Mouse (Mus musculus): ENCODE measurements around the gene Slc16a4. TPM values are rescaled to one million over a fixed set of nuclear protein-coding genes. Genes with fewer than 3 reads are reported as not detected.
A peak's percentile ranks its signal among the peaks of the same experiment; 100 is the strongest.
"Not testable (repeated sequence)": the region's sequence is repeated elsewhere in the genome, so short reads cannot be mapped to it uniquely, and the experiment has no call there.

The Slc16a4 gene
- polyA plus RNA-seq, 1 experiment from 2014 or later, result 2.6 TPM

DNA sequence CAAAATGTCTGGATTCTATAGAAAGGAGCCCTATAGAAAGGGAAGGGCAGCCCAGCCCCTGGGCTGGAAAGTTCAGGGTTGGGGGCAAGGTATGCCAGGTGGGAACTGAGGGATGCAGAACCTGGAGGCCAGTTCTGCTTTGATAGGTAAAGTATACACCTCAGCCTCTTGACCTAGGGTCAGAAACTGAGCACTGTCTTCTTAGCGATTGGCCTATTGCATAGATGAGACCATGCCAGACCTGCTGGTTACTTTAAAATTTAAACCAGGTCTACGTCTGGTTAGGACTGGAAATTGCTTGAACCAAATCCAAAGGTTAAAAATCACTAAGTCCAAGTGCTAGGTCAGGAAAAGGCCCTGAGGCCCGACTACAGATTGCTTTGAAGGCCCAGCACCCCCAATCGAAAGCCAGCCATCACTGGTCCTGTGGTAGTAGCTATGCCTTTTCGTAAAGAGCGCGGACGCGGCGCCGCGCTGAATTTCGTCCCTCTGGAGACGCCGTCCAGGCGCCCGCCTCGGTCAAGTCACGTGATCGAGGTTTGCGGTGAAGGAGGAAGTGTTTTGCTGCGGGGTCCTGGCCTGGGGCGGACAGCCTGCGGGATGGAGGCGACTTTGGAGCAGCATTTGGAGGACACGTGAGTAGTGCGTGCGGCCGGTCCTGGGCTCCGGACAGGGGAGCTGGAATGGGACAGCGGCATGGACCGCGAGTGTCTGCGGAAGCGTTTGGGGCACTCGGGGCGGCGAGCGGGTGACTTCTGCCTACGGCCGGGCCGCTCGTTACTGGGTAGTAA, 12.4 kb upstream of the Slc16a4 start, which contains the start of gene Lamtor5:
TSS of gene Lamtor5 (plus strand) at position 380 of the 791 bp plus-strand sequence.
- Histone ChIP-seq H3K27me3 (ENCODE audit: control insufficient read depth, insufficient read depth, low read length) (no peaks in the 10 kb centered on the region), H3K9ac (ENCODE audit: low read length) (peak within 1 kb of the TSS; percentile 91), H3K36me3 (ENCODE audit: control insufficient read depth, insufficient read depth, low read length) (peaks cover 9% of the 10 kb centered on the region; the same call in 1 of the 2 replicates), H3K4me3 (replicated peaks; ENCODE audit: low read length) (peak within 1 kb of the TSS; percentile 80), H3K4me2 (ENCODE audit: low read depth, low read length) (peak within 1 kb of the TSS; percentile 78), H3K27ac (ENCODE audit: low read length) (no peak within 1 kb of the TSS), H3K4me1 (ENCODE audit: control insufficient read depth, insufficient read depth, low read length) (peaks cover 10% of the 10 kb centered on the region; the same call in 1 of the 2 replicates), H3K9me3 (replicated peaks; ENCODE audit: control insufficient read depth, low read length) (no peaks in the 10 kb centered on the region)
- ATAC-seq (ENCODE audit: insufficient read depth, low FRiP score), result peak; percentile 87
- 2% methylated on average over 43 of the region's 43 CpGs for WGBS

GRCm38 (mm10) chr3:107286123-107286522, 4.9 kb upstream of the Slc16a4 start:
- H3K9ac ChIP-seq (ENCODE audit: low read length), result no peak overlapping the region
- ATAC-seq (ENCODE audit: insufficient read depth, low FRiP score), result no peak
- no peak overlapping the region for H3K27ac ChIP-seq (ENCODE audit: low read length)
- H3K4me3 ChIP-seq (replicated peaks; ENCODE audit: low read length), result no peak overlapping the region
- no peaks in the 10 kb centered on the region for H3K27me3 ChIP-seq (ENCODE audit: control insufficient read depth, insufficient read depth, low read length)
- no peaks in the 10 kb centered on the region for H3K9me3 ChIP-seq (replicated peaks; ENCODE audit: control insufficient read depth, low read length)
- H3K4me1 ChIP-seq (ENCODE audit: control insufficient read depth, insufficient read depth, low read length), result peaks cover 5% of the 10 kb centered on the region; the same call in 1 of the 2 replicates
- 76% methylated on average over 2 of the region's 2 CpGs for WGBS
- no peak overlapping the region for H3K4me2 ChIP-seq (ENCODE audit: low read depth, low read length)
- peaks cover 9% of the 10 kb centered on the region; the same call in 1 of the 2 replicates for H3K36me3 ChIP-seq (ENCODE audit: control insufficient read depth, insufficient read depth, low read length)

DNA sequence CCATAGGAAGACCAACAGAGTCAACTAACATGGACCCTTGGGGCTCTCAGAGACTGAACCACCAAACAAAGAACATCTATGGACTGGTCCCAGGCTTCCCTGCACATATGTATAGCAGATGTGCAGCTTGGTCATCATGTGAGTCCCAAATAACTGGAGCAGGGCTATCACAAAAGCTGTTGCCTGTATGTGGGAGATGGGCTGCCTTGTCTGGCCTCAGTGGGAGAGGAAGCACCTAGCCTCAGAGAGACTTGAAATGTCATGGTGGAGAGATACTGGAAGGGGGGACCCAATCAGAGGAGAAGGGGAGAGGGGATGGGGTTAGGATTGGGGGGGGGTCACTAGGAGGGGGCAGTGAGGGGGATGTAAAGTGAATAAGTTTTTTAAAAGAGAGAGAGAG, 3.7 kb upstream of the Slc16a4 start:
- Histone ChIP-seq H3K4me1 (ENCODE audit: control insufficient read depth, insufficient read depth, low read length) (peaks cover 9% of the 10 kb centered on the region; the same call in 1 of the 2 replicates), H3K9ac (ENCODE audit: low read length) (no peak overlapping the region), H3K27me3 (ENCODE audit: control insufficient read depth, insufficient read depth, low read length) (no peaks in the 10 kb centered on the region), H3K9me3 (replicated peaks; ENCODE audit: control insufficient read depth, low read length) (no peaks in the 10 kb centered on the region), H3K4me3 (replicated peaks; ENCODE audit: low read length) (no peak overlapping the region), H3K27ac (ENCODE audit: low read length) (no peak overlapping the region), H3K36me3 (ENCODE audit: control insufficient read depth, insufficient read depth, low read length) (peaks cover 7% of the 10 kb centered on the region; the same call in 1 of the 2 replicates), H3K4me2 (ENCODE audit: low read depth, low read length) (no peak overlapping the region)
- ATAC-seq (ENCODE audit: insufficient read depth, low FRiP score), result no peak

GRCm38 (mm10) chr3:107295672-107296360, 4.8 kb downstream of the Slc16a4 start:
- WGBS, result 71% methylated on average over 5 of the region's 5 CpGs
- H3K9me3 ChIP-seq (replicated peaks; ENCODE audit: control insufficient read depth, low read length), result no peaks in the 10 kb centered on the region
- H3K9ac ChIP-seq (ENCODE audit: low read length), result no peak overlapping the region
- no peak overlapping the region for H3K27ac ChIP-seq (ENCODE audit: low read length)
- no peak overlapping the region for H3K4me2 ChIP-seq (ENCODE audit: low read depth, low read length)
- no peaks in the 10 kb centered on the region for H3K27me3 ChIP-seq (ENCODE audit: control insufficient read depth, insufficient read depth, low read length)
- ATAC-seq (ENCODE audit: insufficient read depth, low FRiP score), result no peak
- H3K36me3 ChIP-seq (ENCODE audit: control insufficient read depth, insufficient read depth, low read length), result no peaks in the 10 kb centered on the region
- peaks cover 6% of the 10 kb centered on the region; the same call in 1 of the 2 replicates for H3K4me1 ChIP-seq (ENCODE audit: control insufficient read depth, insufficient read depth, low read length)
- H3K4me3 ChIP-seq (replicated peaks; ENCODE audit: low read length), result no peak overlapping the region

DNA sequence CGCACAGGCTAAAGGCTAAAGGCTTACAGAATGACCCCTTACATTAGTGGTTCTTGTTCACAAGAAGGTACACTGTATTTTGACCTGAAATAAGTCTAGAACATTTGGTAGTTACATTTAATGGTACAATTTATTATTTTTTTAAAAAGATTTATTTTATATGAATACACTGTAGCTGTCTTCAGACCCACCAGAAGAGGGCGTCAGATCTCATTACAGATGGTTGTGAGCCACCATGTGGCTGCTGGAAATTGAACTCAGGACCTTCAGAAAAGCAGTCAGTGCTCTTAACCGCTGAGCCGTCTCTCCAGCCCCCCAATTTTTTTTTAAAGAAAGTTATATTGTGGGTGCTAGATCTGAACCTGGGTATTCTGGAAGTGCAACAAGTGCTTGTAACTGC, 5.9 kb downstream of the Slc16a4 start:
- H3K36me3 ChIP-seq (ENCODE audit: control insufficient read depth, insufficient read depth, low read length); H3K27ac ChIP-seq (ENCODE audit: low read length); H3K4me1 ChIP-seq (ENCODE audit: control insufficient read depth, insufficient read depth, low read length); H3K27me3 ChIP-seq (ENCODE audit: control insufficient read depth, insufficient read depth, low read length); H3K4me3 ChIP-seq (replicated peaks; ENCODE audit: low read length); ATAC-seq (ENCODE audit: insufficient read depth, low FRiP score); H3K9ac ChIP-seq (ENCODE audit: low read length); H3K9me3 ChIP-seq (replicated peaks; ENCODE audit: control insufficient read depth, low read length); H3K4me2 ChIP-seq (ENCODE audit: low read depth, low read length): not testable (repeated sequence)
- 62% methylated on average over 4 of the region's 4 CpGs for WGBS

DNA sequence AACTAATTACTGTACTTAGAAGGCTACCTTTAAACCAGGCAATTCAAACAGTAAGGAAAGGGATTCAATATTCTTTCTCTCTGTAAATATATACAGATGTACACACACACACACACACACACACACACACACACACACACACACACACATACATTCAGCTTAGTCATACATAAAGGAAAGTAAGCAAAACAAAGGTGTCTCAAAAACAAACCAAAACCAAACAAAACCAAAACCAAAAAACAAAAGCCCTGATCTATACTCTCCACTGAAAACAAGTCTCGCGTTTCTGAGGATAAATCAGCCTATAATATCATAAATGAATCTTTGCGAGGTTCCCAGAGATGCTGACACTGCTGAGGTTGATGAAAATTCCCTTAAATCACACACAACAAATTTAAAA, 26.3 kb downstream of the Slc16a4 start:
- Histone ChIP-seq H3K36me3 (ENCODE audit: control insufficient read depth, insufficient read depth, low read length) (no peaks in the 10 kb centered on the region; the same call in 1 of the 2 replicates), H3K9me3 (replicated peaks; ENCODE audit: control insufficient read depth, low read length) (no peaks in the 10 kb centered on the region), H3K9ac (ENCODE audit: low read length) (no peak overlapping the region), H3K4me3 (replicated peaks; ENCODE audit: low read length) (no peak overlapping the region), H3K27ac (ENCODE audit: low read length) (no peak overlapping the region), H3K27me3 (ENCODE audit: control insufficient read depth, insufficient read depth, low read length) (no peaks in the 10 kb centered on the region), H3K4me1 (ENCODE audit: control insufficient read depth, insufficient read depth, low read length) (no peaks in the 10 kb centered on the region; the same call in 1 of the 2 replicates), H3K4me2 (ENCODE audit: low read depth, low read length) (no peak overlapping the region)
- WGBS, result 82% methylated on average over 3 of the region's 3 CpGs
- no peak for ATAC-seq (ENCODE audit: insufficient read depth, low FRiP score)

GRCm38 (mm10) chr3:107321141-107321540, 30.1 kb downstream of the Slc16a4 start:
- Histone ChIP-seq H3K4me2 (ENCODE audit: low read depth, low read length) (no peak overlapping the region), H3K27ac (ENCODE audit: low read length) (no peak overlapping the region), H3K4me3 (replicated peaks; ENCODE audit: low read length) (no peak overlapping the region), H3K9ac (ENCODE audit: low read length) (no peak overlapping the region), H3K4me1 (ENCODE audit: control insufficient read depth, insufficient read depth, low read length) (peaks cover 17% of the 10 kb centered on the region), H3K9me3 (replicated peaks; ENCODE audit: control insufficient read depth, low read length) (no peaks in the 10 kb centered on the region), H3K27me3 (ENCODE audit: control insufficient read depth, insufficient read depth, low read length) (no peaks in the 10 kb centered on the region), H3K36me3 (ENCODE audit: control insufficient read depth, insufficient read depth, low read length) (peaks cover 16% of the 10 kb centered on the region)
- ATAC-seq (ENCODE audit: insufficient read depth, low FRiP score), result no peak
- WGBS, result 92% methylated on average over 2 of the region's 2 CpGs

DNA sequence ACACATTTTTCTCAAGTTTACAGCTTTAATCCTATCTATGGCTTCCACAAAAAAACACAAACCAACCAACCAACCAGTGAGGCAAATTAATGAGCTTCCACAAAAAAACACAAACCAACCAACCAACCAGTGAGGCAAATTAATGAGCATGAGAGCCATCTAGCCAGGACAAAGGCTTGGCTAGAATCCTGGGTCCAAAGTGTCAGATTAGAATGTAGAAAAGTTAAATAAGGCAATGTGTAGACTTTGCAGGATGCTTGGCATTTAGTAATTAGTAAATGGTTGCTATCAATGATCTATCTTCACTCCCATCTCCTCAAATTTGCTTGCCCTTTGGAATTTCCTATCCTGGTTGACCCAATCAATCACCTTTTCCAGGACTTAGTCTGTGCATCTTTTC, 30.7 kb downstream of the Slc16a4 start:
- Histone ChIP-seq H3K4me2 (ENCODE audit: low read depth, low read length) (no peak overlapping the region), H3K4me1 (ENCODE audit: control insufficient read depth, insufficient read depth, low read length) (peaks cover 17% of the 10 kb centered on the region), H3K36me3 (ENCODE audit: control insufficient read depth, insufficient read depth, low read length) (peaks cover 16% of the 10 kb centered on the region), H3K9ac (ENCODE audit: low read length) (no peak overlapping the region), H3K27me3 (ENCODE audit: control insufficient read depth, insufficient read depth, low read length) (no peaks in the 10 kb centered on the region), H3K9me3 (replicated peaks; ENCODE audit: control insufficient read depth, low read length) (no peaks in the 10 kb centered on the region), H3K27ac (ENCODE audit: low read length) (no peak overlapping the region), H3K4me3 (replicated peaks; ENCODE audit: low read length) (no peak overlapping the region)
- ATAC-seq (ENCODE audit: insufficient read depth, low FRiP score), result no peak

DNA sequence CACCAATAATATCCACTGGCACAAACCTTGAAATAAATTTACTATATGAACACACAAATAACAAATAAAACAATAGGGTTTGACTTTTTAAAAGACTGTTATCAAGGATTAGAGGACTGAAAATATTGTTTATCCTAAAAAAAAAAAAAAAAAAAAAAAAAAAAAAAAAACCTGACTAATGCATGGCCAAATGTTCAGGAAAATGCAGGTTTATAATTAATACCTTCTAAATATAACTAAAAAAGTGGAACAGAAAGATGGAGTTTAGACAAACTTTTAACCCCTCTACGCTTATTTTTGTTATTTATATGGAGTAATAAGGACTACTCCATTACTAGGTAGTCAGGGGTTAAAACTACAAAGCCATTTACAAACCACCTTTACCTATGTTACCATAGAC, 35.4 kb downstream of the Slc16a4 start:
- Histone ChIP-seq H3K4me2 (ENCODE audit: low read depth, low read length) (no peak overlapping the region), H3K4me3 (replicated peaks; ENCODE audit: low read length) (no peak overlapping the region), H3K36me3 (ENCODE audit: control insufficient read depth, insufficient read depth, low read length) (peaks cover 16% of the 10 kb centered on the region), H3K27me3 (ENCODE audit: control insufficient read depth, insufficient read depth, low read length) (no peaks in the 10 kb centered on the region), H3K9me3 (replicated peaks; ENCODE audit: control insufficient read depth, low read length) (no peaks in the 10 kb centered on the region), H3K9ac (ENCODE audit: low read length) (no peak overlapping the region), H3K4me1 (ENCODE audit: control insufficient read depth, insufficient read depth, low read length) (peaks cover 32% of the 10 kb centered on the region), H3K27ac (ENCODE audit: low read length) (no peak overlapping the region)
- WGBS, result 93% methylated on average over 1 of the region's 1 CpGs
- no peak for ATAC-seq (ENCODE audit: insufficient read depth, low FRiP score)
